Mouse (Mus musculus) liver, postnatal 0 days (tissue): ENCODE measurements around the gene Plekhm3. TPM values are rescaled to one million over a fixed set of nuclear protein-coding genes. Genes with fewer than 3 reads are reported as not detected.

Experiments
- ATAC-seq: fragments of 200-750 bp; cut with Nextera tagmentation; 2 replicates; pipeline ENCODE4 v1.8.0; 2017; ENCODE audit warnings: mild to moderate bottlenecking, moderate library complexity
- DNase-seq: peaks from one replicate; pipeline ENCODE4 v3.0.0-alpha.2; 2016
- H3K27ac ChIP-seq: fragments of 300-500 bp; sonication (generic); 2 replicates; pipeline ENCODE4 v1.5.1; 2014; ENCODE audit warnings: antibody characterized with exemption, moderate library complexity, mild to moderate bottlenecking, low read depth
- H3K27me3 ChIP-seq: fragments of 300-500 bp; sonication (generic); 2 replicates; pipeline ENCODE4 v1.6.1; 2014; ENCODE audit warnings: low read length, control low read depth, mixed read lengths; ENCODE audit not compliant: insufficient read depth
- H3K36me3 ChIP-seq: fragments of 300-500 bp; sonication (generic); replicated peaks from 2 replicates; pipeline ENCODE4 v1.6.1; 2014; ENCODE audit warnings: mild to moderate bottlenecking, control low read depth, low read length, moderate library complexity, mixed read lengths; ENCODE audit not compliant: insufficient read depth
- H3K4me1 ChIP-seq: fragments of 300-500 bp; sonication (generic); 2 replicates; pipeline ENCODE4 v1.6.1; 2014; ENCODE audit warnings: antibody characterized with exemption, mild to moderate bottlenecking, control low read depth; ENCODE audit not compliant: insufficient read depth
- H3K4me2 ChIP-seq: fragments of 300-500 bp; sonication (generic); 2 replicates; pipeline ENCODE4 v1.6.1; 2014; ENCODE audit warnings: low read depth, mild to moderate bottlenecking, low read length, moderate library complexity, mixed read lengths
- H3K4me3 ChIP-seq: fragments of 300-500 bp; sonication (generic); 2 replicates; pipeline ENCODE4 v1.5.1; 2014; ENCODE audit warnings: low read depth, low read length
- H3K9ac ChIP-seq: fragments of 300-500 bp; sonication (generic); replicated peaks from 2 replicates; pipeline ENCODE4 v1.6.1; 2014; ENCODE audit warnings: mild to moderate bottlenecking, moderate library complexity
- H3K9me3 ChIP-seq: fragments of 300-500 bp; sonication (generic); 2 replicates; pipeline ENCODE4 v1.6.1; 2016; ENCODE audit warnings: mild to moderate bottlenecking, control low read depth, low read length, mixed read lengths
- CTCF ChIP-seq: sonication (generic); IDR thresholded peaks from 2 replicates; pipeline ENCODE4 v1.5.1; 2016; ENCODE audit warnings: antibody characterized with exemption, low read depth
- EP300 ChIP-seq: IDR thresholded peaks from 2 replicates; pipeline ENCODE4 v1.6.1; 2016; ENCODE audit warnings: antibody characterized with exemption, low read depth, mild to moderate bottlenecking
- WGBS: fragments of 180-500 bp; shearing (Covaris S2); extraction: QIAGEN DNeasy Blood & Tissue Kit; methylation state at CpG from one replicate; pipeline ENCODE4 v1.1.7; 2014; ENCODE audit not compliant: insufficient replicate concordance; 5-methylcytosine and 5-hydroxymethylcytosine counted together
- polyA plus RNA-seq: library from polyadenylated mRNA; unstranded; fragments of >200 nt; fragmentation: Nextera tagmentation; extraction: Ambion mirVana; gene quantifications from 2 replicates; pipeline ENCODE4 v1.2.1, GENCODE M21; 2015

Gene Plekhm3
- polyA plus RNA-seq, 1 experiment from 2014 or later, result 1.4 TPM

- no peak for TF ChIP-seq EP300
- no peaks in the 10 kb centered on the region for H3K4me1 ChIP-seq
- H3K27ac ChIP-seq, result no peak overlapping the region
Observed at GRCm38 (mm10) chr1:64932921-64933320, 23.7 kb downstream of the Plekhm3 start.

GRCm38 (mm10) chr1:64930124-64930523 lies 26.5 kb downstream of the Plekhm3 start:
- Histone ChIP-seq H3K4me2 (no peak overlapping the region), H3K4me1 (peaks cover 3% of the 10 kb centered on the region; the same call in 1 of the 2 replicates), H3K36me3 (no peaks in the 10 kb centered on the region), H3K27me3 (no peaks in the 10 kb centered on the region), H3K9ac (no peak overlapping the region), H3K4me3 (no peak overlapping the region), H3K27ac (no peak overlapping the region), H3K9me3 (no peaks in the 10 kb centered on the region)
- DNase-seq (no peak), ATAC-seq (no peak)
- TF ChIP-seq EP300 (no peak), CTCF (no peak)
- WGBS, result 67% methylated on average over 6 of the region's 6 CpGs

More at GRCm38 (mm10) chr1:64932921-64933320, 23.7 kb downstream of the Plekhm3 start:
- no peak for ATAC-seq
- no peaks in the 10 kb centered on the region for H3K36me3 ChIP-seq
- H3K9ac ChIP-seq, result no peak overlapping the region
- no peak for DNase-seq
- H3K9me3 ChIP-seq, result no peaks in the 10 kb centered on the region
- WGBS, result 82% methylated on average over 1 of the region's 1 CpGs
- no peak overlapping the region for H3K4me3 ChIP-seq
- no peak overlapping the region for H3K4me2 ChIP-seq
- H3K27me3 ChIP-seq, result no peaks in the 10 kb centered on the region

- ATAC-seq (no peak), DNase-seq (no peak)
- Histone ChIP-seq H3K9me3 (no peaks in the 10 kb centered on the region), H3K36me3 (no peaks in the 10 kb centered on the region), H3K27ac (no peak overlapping the region), H3K4me1 (peaks cover 3% of the 10 kb centered on the region; the same call in 1 of the 2 replicates), H3K4me3 (no peak overlapping the region), H3K4me2 (no peak overlapping the region), H3K27me3 (no peaks in the 10 kb centered on the region), H3K9ac (no peak overlapping the region)
- TF ChIP-seq EP300 (no peak), CTCF (no peak)
- WGBS, result 86% methylated on average over 4 of the region's 4 CpGs
Observed at GRCm38 (mm10) chr1:64929673-64930072, 27.0 kb downstream of the Plekhm3 start.

- H3K4me2 ChIP-seq, result no peak overlapping the region
- DNase-seq (no peak), ATAC-seq (0 out of 2 replicates have a peak, but pooled peaks have one; percentile 21)
- no peaks in the 10 kb centered on the region for H3K27me3 ChIP-seq
- H3K9ac ChIP-seq, result no peak overlapping the region
- H3K27ac ChIP-seq, result 0 out of 2 replicates have a peak overlapping the region, but pooled peaks have one; percentile 53
- TF ChIP-seq CTCF, result no peak
- TF ChIP-seq EP300, result no peak
- WGBS, result 64% methylated on average over 3 of the region's 3 CpGs
- H3K9me3 ChIP-seq, result no peaks in the 10 kb centered on the region
- H3K4me1 ChIP-seq, result peaks cover 3% of the 10 kb centered on the region; the same call in 1 of the 2 replicates
- H3K36me3 ChIP-seq, result no peaks in the 10 kb centered on the region
- H3K4me3 ChIP-seq, result no peak overlapping the region
Observed at GRCm38 (mm10) chr1:64928542-64928941, 28.1 kb downstream of the Plekhm3 start.

- ATAC-seq, result peak; percentile 56
- 54% methylated on average over 15 of the region's 15 CpGs for WGBS
- peak overlapping the region; percentile 61 for H3K27ac ChIP-seq
Observed at GRCm38 (mm10) chr1:64927437-64928274, 29.0 kb downstream of the Plekhm3 start.

GRCm38 (mm10) chr1:64925594-64925993 lies 31.0 kb downstream of the Plekhm3 start:
- ATAC-seq, result peak; percentile 58
- Histone ChIP-seq H3K27ac (no peak overlapping the region), H3K4me1 (peaks cover 3% of the 10 kb centered on the region; the same call in 1 of the 2 replicates), H3K4me3 (no peak overlapping the region), H3K9me3 (no peaks in the 10 kb centered on the region), H3K4me2 (no peak overlapping the region), H3K9ac (no peak overlapping the region), H3K27me3 (no peaks in the 10 kb centered on the region), H3K36me3 (no peaks in the 10 kb centered on the region)
- TF ChIP-seq CTCF (no peak), EP300 (no peak)
- WGBS, result 54% methylated on average over 3 of the region's 3 CpGs
- peak; percentile 37 for DNase-seq

More at GRCm38 (mm10) chr1:64927437-64928274, 29.0 kb downstream of the Plekhm3 start:
- Histone ChIP-seq H3K4me2 (peak overlapping the region; percentile 35), H3K9me3 (no peaks in the 10 kb centered on the region), H3K9ac (no peak overlapping the region), H3K27me3 (no peaks in the 10 kb centered on the region), H3K4me3 (0 out of 2 replicates have a peak overlapping the region, but pooled peaks have one; percentile 2), H3K36me3 (no peaks in the 10 kb centered on the region), H3K4me1 (peaks cover 3% of the 10 kb centered on the region; the same call in 1 of the 2 replicates)
- no peak for TF ChIP-seq EP300
- no peak for TF ChIP-seq CTCF
- no peak for DNase-seq
